Mouse (Mus musculus) adipocyte (in vitro differentiated cells): ENCODE results near the gene Cers1.

ENCODE experiments used
- DNase-seq: peaks from one replicate; pipeline ENCODE4 v3.0.0-alpha.2; 2016; ENCODE audit warnings: low spot score

Cers1 gene

GRCm38 (mm10) chr8:70352657-70353151 is 37.1 kb downstream of the Cers1 start:
- DNase-seq, result no peak

- peak; percentile 99 for DNase-seq
Measured at GRCm38 (mm10) chr8:70353194-70353817, 37.7 kb downstream of the Cers1 start, which contains the start of gene Upf1. Upf1 (minus strand) TSS chr8:70353278.

GRCm38 (mm10) chr8:70354004-70354403 is 38.4 kb downstream of the Cers1 start:
- no peak for DNase-seq

DNA sequence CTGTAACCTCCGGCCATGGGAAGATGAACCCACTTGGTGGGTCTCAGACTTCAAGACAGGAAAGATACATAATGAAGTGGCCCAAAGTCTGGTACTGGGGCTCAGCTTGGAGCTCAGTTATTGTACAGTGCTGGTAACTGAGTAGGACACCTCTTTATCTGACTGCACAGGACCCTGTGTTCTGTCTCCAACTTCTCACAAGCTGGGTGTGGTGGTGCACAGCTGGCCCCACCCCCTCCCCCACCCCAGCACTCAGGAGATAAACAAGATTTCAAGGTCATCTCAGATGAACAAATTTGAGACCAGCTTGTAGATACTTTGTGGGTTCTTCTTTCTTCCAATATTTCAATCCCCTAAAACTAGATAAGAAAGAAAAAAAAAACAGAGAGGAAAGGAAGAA is 40.5 kb downstream of the Cers1 start:
- DNase-seq, result no peak

GRCm38 (mm10) chr8:70359411-70359810 is 43.8 kb downstream of the Cers1 start:
- DNase-seq, result peak; percentile 79

DNA sequence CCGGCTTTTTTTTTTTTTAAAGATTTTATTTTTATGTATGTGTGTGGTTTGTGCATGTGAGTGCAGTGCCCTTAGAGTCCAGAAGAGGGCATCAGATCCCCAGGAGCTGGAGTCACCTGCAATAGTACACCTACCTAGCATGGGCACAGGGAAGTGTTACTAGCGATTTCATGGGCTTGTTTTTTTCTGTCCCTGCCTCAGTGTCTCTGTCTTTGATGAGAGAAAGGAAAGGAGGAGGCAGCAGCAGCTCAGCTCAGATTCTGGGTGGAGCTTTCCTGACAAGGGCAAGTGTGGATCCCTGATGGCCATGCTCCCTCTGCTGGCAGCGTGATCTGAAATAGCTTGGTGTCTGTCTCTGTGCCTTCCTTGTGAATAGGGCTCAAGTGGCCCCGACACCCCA is 45.2 kb downstream of the Cers1 start:
- DNase-seq, result peak; percentile 64

DNA sequence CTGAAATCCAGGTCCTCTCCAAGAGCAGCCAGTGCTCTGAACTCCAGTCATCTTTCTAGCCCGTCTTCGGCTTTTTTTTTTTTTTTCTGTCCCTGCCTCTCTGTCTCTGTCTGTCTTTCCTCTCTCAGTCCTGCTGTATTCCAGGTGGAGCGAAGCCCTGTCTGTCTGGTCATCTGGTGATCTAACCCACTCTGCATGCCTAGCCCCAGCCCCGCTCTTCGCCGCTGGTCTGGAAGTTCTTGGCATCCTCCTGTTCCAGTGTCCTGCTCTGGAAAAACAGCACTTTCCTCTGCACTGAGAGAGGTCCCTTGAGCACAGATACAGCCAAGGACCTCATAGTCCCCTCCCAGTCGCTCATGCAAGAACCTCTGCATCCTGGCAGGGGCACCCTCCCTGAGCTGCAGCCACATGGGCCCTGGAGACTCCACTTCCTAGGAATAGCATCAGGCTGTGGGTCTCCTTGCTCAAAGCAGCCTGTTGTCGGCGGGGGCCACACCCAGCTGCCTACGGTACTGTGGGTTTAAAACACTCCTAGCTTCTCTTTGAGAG is 46.0 kb downstream of the Cers1 start:
- DNase-seq, result peak; percentile 44

DNA sequence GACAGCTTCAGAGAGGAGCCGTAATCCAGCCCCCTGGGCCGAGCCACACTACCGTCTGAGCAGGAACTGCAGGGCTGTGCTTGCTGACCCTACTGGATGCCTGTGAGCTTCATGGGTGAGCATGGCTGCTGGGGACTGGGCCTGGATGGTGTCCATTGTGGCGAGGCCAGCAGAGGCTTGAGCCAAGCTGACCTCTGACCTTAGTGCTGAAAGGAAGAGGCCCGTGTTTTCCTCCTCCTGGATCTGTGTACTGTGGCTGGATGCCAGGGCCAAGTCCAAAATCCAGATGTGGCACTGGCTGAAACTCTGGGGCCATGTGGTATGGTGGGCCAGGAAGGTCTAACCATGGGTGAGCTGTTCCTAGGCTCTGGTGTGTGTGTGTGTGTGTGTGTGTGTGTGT is 48.5 kb downstream of the Cers1 start:
- DNase-seq, result peak; percentile 93

DNA sequence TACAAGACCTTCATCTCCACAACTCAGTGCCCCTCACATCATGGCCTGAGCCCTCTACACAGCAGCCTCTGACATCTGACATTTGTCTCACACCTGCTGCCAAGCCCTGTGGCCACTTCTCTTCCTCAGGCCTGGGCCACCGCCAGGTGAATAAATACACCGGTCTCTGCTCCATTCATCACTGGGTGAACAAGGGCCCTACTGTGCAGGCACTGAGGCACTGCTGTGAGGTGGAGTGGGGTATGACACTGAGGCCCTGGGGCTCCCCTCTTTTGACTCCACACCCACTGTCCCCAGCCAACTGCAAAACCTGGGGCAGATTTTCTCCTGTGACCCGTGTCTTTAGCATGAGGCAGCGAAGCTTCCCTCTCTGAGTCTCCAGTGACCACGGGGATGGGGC is 51.0 kb downstream of the Cers1 start:
- DNase-seq, result no peak

DNA sequence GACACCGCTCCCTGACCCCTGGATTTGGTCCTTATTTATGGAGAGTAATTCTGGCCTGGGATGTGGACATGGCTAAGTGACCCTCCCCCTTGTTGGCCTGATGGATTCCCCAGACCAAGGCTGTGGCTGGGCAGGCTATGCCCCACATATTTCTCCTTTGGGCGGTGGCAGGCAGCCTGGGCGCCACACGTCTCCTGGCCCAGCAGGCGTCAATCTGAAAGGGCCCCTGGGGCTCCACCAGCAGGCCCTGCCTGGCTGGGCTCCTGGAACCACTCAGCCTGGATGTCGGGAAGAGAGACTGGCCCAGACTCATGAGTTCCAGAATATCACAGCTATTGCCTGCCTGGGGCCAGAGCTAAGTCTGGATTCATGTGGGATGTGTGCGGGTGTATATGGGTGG is 54.9 kb downstream of the Cers1 start:
- peak; percentile 64 for DNase-seq

GRCm38 (mm10) chr8:70371951-70372350 is 56.4 kb downstream of the Cers1 start:
- peak; percentile 89 for DNase-seq

DNA sequence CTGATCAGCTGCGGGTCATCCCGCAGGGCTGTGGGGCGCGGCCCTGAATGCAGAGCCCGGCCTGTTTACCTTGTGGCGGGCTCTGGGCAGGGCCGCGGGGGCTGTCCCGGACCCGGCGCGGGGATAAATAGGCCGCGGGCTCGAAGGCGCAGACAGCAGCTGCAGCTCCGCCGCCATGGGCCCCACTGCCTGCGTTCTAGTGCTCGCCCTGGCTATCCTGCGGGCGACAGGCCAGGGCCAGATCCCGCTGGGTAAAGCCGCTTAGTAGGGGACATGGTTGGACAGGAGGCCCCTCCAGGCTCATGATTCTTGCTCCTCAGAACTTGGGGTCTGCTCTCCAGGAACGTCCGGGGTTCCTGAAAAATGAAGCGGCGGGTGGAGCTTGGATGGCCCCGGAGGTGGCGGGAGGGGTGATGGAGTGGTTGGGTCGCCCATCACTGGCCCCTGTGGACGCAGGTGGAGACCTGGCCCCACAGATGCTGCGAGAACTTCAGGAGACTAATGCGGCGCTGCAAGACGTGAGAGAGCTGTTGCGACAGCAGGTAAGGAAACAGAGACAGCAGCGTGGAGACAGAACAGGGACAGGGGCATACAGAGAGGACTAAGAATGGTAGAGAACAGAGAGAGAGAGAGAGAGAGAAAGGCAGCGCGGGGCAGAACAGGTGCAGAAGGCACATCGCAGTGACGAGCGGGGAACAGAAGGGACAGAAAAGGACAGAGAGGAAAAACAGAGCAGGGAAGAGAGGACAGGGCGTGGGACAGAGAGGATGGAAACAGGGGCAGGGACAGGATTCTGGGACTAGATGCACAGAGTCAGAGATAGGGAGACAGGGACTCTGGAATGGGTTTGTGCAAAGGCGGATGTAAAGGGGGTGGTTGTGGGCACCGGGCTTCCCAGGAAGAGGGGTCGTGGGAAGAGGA is 58.1 kb downstream of the Cers1 start, which contains the start of gene Comp:
Comp (plus strand) TSS at position 162 of the 921 bp plus-strand sequence.
- DNase-seq, result no peak

GRCm38 (mm10) chr8:70374318-70374927 is 58.8 kb downstream of the Cers1 start:
- no peak for DNase-seq

- no peak for DNase-seq
Measured at GRCm38 (mm10) chr8:70375212-70375859, 59.8 kb downstream of the Cers1 start.

DNA sequence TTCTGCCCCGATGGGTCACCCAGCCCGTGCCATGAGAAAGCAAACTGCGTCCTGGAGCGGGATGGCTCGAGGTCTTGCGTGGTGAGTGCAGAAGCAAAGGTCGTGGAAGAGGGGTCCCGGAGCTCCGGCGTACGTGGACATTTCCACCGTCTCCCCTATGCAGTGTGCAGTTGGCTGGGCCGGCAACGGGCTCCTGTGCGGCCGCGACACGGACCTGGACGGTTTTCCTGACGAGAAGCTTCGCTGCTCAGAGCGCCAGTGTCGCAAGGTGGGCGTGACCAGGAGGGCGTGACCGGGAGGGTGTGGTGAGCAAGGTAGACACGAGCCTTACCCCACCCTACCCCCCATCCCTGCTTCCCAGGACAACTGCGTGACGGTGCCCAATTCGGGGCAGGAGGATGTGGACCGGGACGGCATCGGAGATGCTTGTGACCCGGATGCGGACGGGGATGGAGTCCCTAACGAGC is 60.7 kb downstream of the Cers1 start:
- DNase-seq, result no peak

- no peak for DNase-seq
Measured at GRCm38 (mm10) chr8:70377049-70377448, 61.5 kb downstream of the Cers1 start.

- DNase-seq, result no peak
Measured at GRCm38 (mm10) chr8:70380069-70380468, 64.5 kb downstream of the Cers1 start.
